ENCODE assay signal across 23 mouse cellular contexts in the genomic region with DNA sequence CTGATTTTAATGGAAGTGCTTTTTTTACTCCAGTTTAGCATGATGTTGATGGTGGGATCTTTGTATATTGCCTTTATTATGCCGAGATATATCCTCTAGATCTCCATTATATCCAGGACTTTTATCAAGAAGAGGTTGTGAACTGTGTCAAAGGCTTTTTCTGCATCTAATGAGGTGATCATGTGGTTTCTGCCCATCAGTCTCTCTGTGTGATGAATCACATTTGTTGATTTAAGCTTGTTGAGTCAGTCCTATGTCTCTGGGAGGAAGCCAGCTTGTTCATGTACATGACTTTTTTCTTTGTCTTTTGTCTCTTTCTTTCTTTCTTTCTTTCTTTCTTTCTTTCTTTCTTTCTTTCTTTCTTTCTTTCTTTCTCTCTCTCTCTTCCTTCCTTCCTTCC.
"Had no signal": no experiment of that assay in that cellular context is flagged by ENCODE, and none has a peak within 500 bp of the region (broad histone marks: within the 10 kb centered on the region; RNA-seq: fewer than 3 reads in every experiment).

No protein-coding gene starts in this region.

- H3K4me2 ChIP-seq: limb, embryonic 12.5 days; limb, embryonic 15.5 days; liver, embryonic 12.5 days; liver, embryonic 15.5 days; lung, embryonic 15.5 days; midbrain, embryonic 13.5 days; neural tube, embryonic 12.5 days; neural tube, embryonic 15.5 days; stomach, embryonic 15.5 days had no signal

- ATAC-seq: liver, embryonic 12.5 days; midbrain, embryonic 13.5 days; midbrain, embryonic 16.5 days had no signal

- H3K27me3 ChIP-seq: limb, embryonic 12.5 days; limb, embryonic 15.5 days; liver, embryonic 12.5 days; liver, embryonic 15.5 days; lung, embryonic 15.5 days; megakaryocyte, embryonic 14.5 days; midbrain, embryonic 13.5 days; neural tube, embryonic 12.5 days; neural tube, embryonic 15.5 days; stomach, embryonic 15.5 days had no signal

- H3K36me3 ChIP-seq: limb, embryonic 12.5 days; limb, embryonic 15.5 days; liver, embryonic 12.5 days; liver, embryonic 15.5 days; lung, embryonic 15.5 days; midbrain, embryonic 10.5 days; midbrain, embryonic 13.5 days; neural tube, embryonic 12.5 days; neural tube, embryonic 15.5 days; stomach, embryonic 15.5 days had no signal

- H3K9ac ChIP-seq: limb, embryonic 12.5 days; limb, embryonic 15.5 days; liver, embryonic 12.5 days; liver, embryonic 15.5 days; lung, embryonic 15.5 days; midbrain, embryonic 13.5 days; neural tube, embryonic 12.5 days; neural tube, embryonic 15.5 days; stomach, embryonic 15.5 days had no signal

- H3K4me1 ChIP-seq: limb, embryonic 15.5 days; liver, embryonic 12.5 days; liver, embryonic 15.5 days; lung, embryonic 15.5 days; megakaryocyte, embryonic 14.5 days; midbrain, embryonic 10.5 days; midbrain, embryonic 13.5 days; neural tube, embryonic 12.5 days; neural tube, embryonic 15.5 days; stomach, embryonic 15.5 days had no signal

- DNase-seq: kidney, adult 9 months; kidney, postnatal 14 days; kidney, postnatal 4 days; left cerebral cortex, postnatal 4 days; lung, adult 18-20 months; lung, postnatal 10 days; lung, postnatal 36 days; right cerebral cortex, adult 18-20 months; right cerebral cortex, postnatal 25 days; spleen, adult 18-20 months; thymus, postnatal 36 days had no signal

- H3K4me3 ChIP-seq: limb, embryonic 12.5 days; limb, embryonic 15.5 days; liver, embryonic 12.5 days; liver, embryonic 15.5 days; lung, embryonic 15.5 days; megakaryocyte, embryonic 14.5 days; midbrain, embryonic 10.5 days; midbrain, embryonic 13.5 days; neural tube, embryonic 12.5 days; neural tube, embryonic 15.5 days; stomach, embryonic 15.5 days had no signal

- H3K27ac ChIP-seq: limb, embryonic 12.5 days; limb, embryonic 15.5 days; liver, embryonic 12.5 days; liver, embryonic 15.5 days; lung, embryonic 15.5 days; midbrain, embryonic 10.5 days; midbrain, embryonic 13.5 days; neural tube, embryonic 12.5 days; neural tube, embryonic 15.5 days; stomach, embryonic 15.5 days had no signal

- H3K9me3 ChIP-seq: limb, embryonic 12.5 days; limb, embryonic 15.5 days; liver, embryonic 12.5 days; liver, embryonic 15.5 days; lung, embryonic 15.5 days; midbrain, embryonic 10.5 days; midbrain, embryonic 13.5 days; neural tube, embryonic 12.5 days; neural tube, embryonic 15.5 days; stomach, embryonic 15.5 days had no signal
